8 mouse cellular contexts compared by ENCODE assay signal in the genomic region with DNA sequence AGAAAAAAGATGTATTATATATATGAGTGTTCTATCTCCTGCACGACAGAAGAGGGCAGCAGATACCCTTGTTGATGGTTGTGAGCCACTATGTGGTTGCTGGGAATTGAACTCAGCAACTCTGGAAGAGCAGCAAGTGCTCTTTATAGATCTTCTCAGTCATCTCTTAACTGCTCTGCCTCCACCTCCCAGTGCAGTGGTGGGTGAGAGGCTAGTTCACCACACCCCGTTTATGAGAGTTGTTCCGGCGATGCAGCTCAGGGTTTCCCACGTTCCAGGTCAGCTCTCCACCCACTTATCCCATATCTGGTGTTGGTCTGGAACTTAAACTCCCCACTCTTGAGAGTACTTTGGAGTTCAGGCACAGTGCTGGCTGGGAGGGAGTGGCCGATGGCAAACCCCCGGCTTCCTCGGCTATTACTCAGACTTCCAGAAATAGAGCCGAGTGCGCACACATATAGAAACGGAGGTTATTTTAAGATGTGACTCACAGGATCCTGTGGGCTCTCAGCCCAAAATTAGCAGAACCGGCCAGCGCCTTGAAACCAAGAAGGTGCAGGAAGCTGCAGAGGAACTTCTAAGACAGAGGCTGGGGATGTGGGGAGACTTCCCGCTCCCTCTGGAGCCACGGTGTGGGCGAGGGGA. TPM values are rescaled to one million over a fixed set of nuclear protein-coding genes. Genes with fewer than 3 reads are reported as not detected.
DNase-seq lines count a peak whose midpoint lies in the region; ATAC-seq and TF ChIP-seq lines count a peak whose summit lies in the region.

No protein-coding gene starts in this region.

- H3K27me3 ChIP-seq in C2C12 (ENCODE audit: control insufficient read depth, insufficient read depth, insufficient read length) (no peaks in the 10 kb centered on the region), myocyte (ENCODE audit: control insufficient read depth, insufficient read depth, insufficient read length) (no peaks in the 10 kb centered on the region)
- no peaks in the 10 kb centered on the region for H3K27me3 ChIP-seq in embryonic facial prominence, embryonic 11.5 days (ENCODE audit: control insufficient read depth, insufficient read depth, low read length)
- H3K27me3 ChIP-seq in heart, adult 2 months (ENCODE audit: control insufficient read depth, insufficient read depth, low read length), result no peaks in the 10 kb centered on the region
- no peaks in the 10 kb centered on the region for H3K27me3 ChIP-seq in liver, embryonic 13.5 days

- no peak for ATAC-seq in embryonic facial prominence, embryonic 11.5 days (replicated peaks; ENCODE audit: insufficient number of reproducible peaks, low FRiP score, low TSS enrichment, low read depth)
- ATAC-seq in liver, embryonic 13.5 days (ENCODE audit: low read depth), result no peak

- H3K4me3 ChIP-seq in C2C12 (ENCODE audit: insufficient read depth, poor library complexity, severe bottlenecking), result no peak overlapping the region
- H3K4me3 ChIP-seq in embryonic facial prominence, embryonic 11.5 days (ENCODE audit: low read depth, low read length), result no peak overlapping the region
- H3K4me3 ChIP-seq in heart, adult 2 months, result peak overlapping the region; percentile 53
- H3K4me3 ChIP-seq in liver, embryonic 13.5 days (replicated peaks), result peak overlapping the region; percentile 48
- H3K4me3 ChIP-seq in myocyte, result peak overlapping the region; percentile 4

- H3K4me2 ChIP-seq in embryonic facial prominence, embryonic 11.5 days (ENCODE audit: low read depth, low read length), result peak overlapping the region; percentile 36; the same call in 1 of the 2 replicates
- H3K4me2 ChIP-seq in liver, embryonic 13.5 days, result peak overlapping the region; percentile 80
- H3K4me2 ChIP-seq in myocyte (ENCODE audit: low read depth), result peak overlapping the region; percentile 94

- H3K79me2 ChIP-seq in C2C12 (ENCODE audit: control insufficient read depth, insufficient read depth) (peaks cover 13% of the 10 kb centered on the region), myocyte (ENCODE audit: control insufficient read depth, insufficient read depth) (peaks cover 9% of the 10 kb centered on the region)
- peaks cover 5% of the 10 kb centered on the region for H3K79me2 ChIP-seq in heart, adult 2 months (replicated peaks; ENCODE audit: control insufficient read depth, insufficient read depth, low read length)

- no peaks in the 10 kb centered on the region for H3K9me3 ChIP-seq in embryonic facial prominence, embryonic 11.5 days (replicated peaks; ENCODE audit: control insufficient read depth, low read length)
- no peaks in the 10 kb centered on the region for H3K9me3 ChIP-seq in liver, embryonic 13.5 days (replicated peaks)

- DNase-seq in NIH3T3 (ENCODE audit: low read depth), result peak; percentile 98
- DNase-seq in embryonic facial prominence, embryonic 11.5 days (ENCODE audit: low spot score), result no peak
- DNase-seq in heart, adult 2 months, result peak; percentile 72 to 88
- peak; percentile 70 for DNase-seq in kidney, adult 11 months
- peak; percentile 38 for DNase-seq in liver, embryonic 13.5 days
- DNase-seq in yolk sac, embryonic 10.5 days (ENCODE audit: low spot score), result peak; percentile 20

- peak; percentile 66 for TF ChIP-seq POLR2A in heart, adult 2 months (IDR thresholded peaks at IDR 0.05; ENCODE audit: insufficient read depth, low read depth, low read length)
- no peak for TF ChIP-seq POLR2A in myocyte (IDR thresholded peaks at IDR 0.05; ENCODE audit: insufficient read length, low read depth)

- peaks cover 3% of the 10 kb centered on the region; the same call in 1 of the 2 replicates for H3K4me1 ChIP-seq in embryonic facial prominence, embryonic 11.5 days (ENCODE audit: control insufficient read depth, insufficient read depth, low read length)
- peaks cover 11% of the 10 kb centered on the region for H3K4me1 ChIP-seq in heart, adult 2 months (ENCODE audit: control insufficient read depth, insufficient read depth, low read length)
- peaks cover 45% of the 10 kb centered on the region for H3K4me1 ChIP-seq in liver, embryonic 13.5 days (replicated peaks)

- intact Hi-C loops in heart, adult 2 months (cut with DNase I), result loop anchor here (1.0 to 2.0 kb wide), 2 partner anchors 23 to 67 kb away; no protein-coding TSS in a partner anchor

- H3K9ac ChIP-seq in embryonic facial prominence, embryonic 11.5 days (replicated peaks; ENCODE audit: low read length), result no peak overlapping the region
- peak overlapping the region; percentile 46 for H3K9ac ChIP-seq in heart, adult 2 months (ENCODE audit: low read depth, low read length)
- peak overlapping the region; percentile 60 for H3K9ac ChIP-seq in liver, embryonic 13.5 days

- 18% methylated on average over 16 of the region's 16 CpGs for WGBS in embryonic facial prominence, embryonic 11.5 days
- under 1% methylated on average over 16 of the region's 16 CpGs for WGBS in heart, adult 2 months
- WGBS in liver, embryonic 13.5 days (ENCODE audit: insufficient replicate concordance), result 3% methylated on average over 16 of the region's 16 CpGs

- H3K27ac ChIP-seq in embryonic facial prominence, embryonic 11.5 days (replicated peaks; ENCODE audit: low read depth, low read length), result no peak overlapping the region
- peak overlapping the region; percentile 98 for H3K27ac ChIP-seq in heart, adult 2 months
- H3K27ac ChIP-seq in liver, embryonic 13.5 days, result peak overlapping the region; percentile 68

- H3K36me3 ChIP-seq in C2C12 (ENCODE audit: control insufficient read depth, insufficient read depth) (no peaks in the 10 kb centered on the region), myocyte (ENCODE audit: control insufficient read depth, insufficient read depth) (no peaks in the 10 kb centered on the region)
- no peaks in the 10 kb centered on the region for H3K36me3 ChIP-seq in embryonic facial prominence, embryonic 11.5 days (replicated peaks; ENCODE audit: control insufficient read depth, insufficient read depth, low read depth, low read length)
- no peaks in the 10 kb centered on the region; the same call in 1 of the 2 replicates for H3K36me3 ChIP-seq in heart, adult 2 months (ENCODE audit: control insufficient read depth, insufficient read depth, low read length)
- H3K36me3 ChIP-seq in liver, embryonic 13.5 days, result no peaks in the 10 kb centered on the region

- H3ac ChIP-seq in C2C12 (ENCODE audit: control insufficient read depth, insufficient read length, low read depth) (no peak overlapping the region), myocyte (ENCODE audit: control insufficient read depth, insufficient read length) (no peak overlapping the region)

- H3K79me3 ChIP-seq in C2C12 (ENCODE audit: low read depth), result peaks cover 9% of the 10 kb centered on the region

- TF ChIP-seq EP300 in heart, adult 2 months (IDR thresholded peaks at IDR 0.05; ENCODE audit: insufficient read depth, low read depth, low read length), result peak; percentile 25; the same call in 1 of the 2 replicates

- no peak for TF ChIP-seq CTCF in C2C12 (IDR thresholded peaks at IDR 0.05; ENCODE audit: control insufficient read depth, insufficient read depth, insufficient read length)
- TF ChIP-seq CTCF in heart, adult 2 months (IDR thresholded peaks at IDR 0.05), result peak; percentile 74

TF ChIP-seq in C2C12, 6 proteins besides CTCF, POLR2A, EP300 and RAD21:
- peak; percentile 89 for TF ChIP-seq FOSL1 (IDR thresholded peaks at IDR 0.05; ENCODE audit: insufficient read depth, low read length, poor library complexity, severe bottlenecking)
- TF ChIP-seq MYOD1 (IDR thresholded peaks at IDR 0.05; ENCODE audit: control insufficient read depth, insufficient read length, low read depth), result no peak

TF ChIP-seq in myocyte, 11 proteins besides CTCF, POLR2A, EP300 and RAD21:
- peak; percentile 41 for TF ChIP-seq SRF (IDR thresholded peaks at IDR 0.05; ENCODE audit: control insufficient read depth, insufficient read length, low read depth)
- peak in 1 of 3 experiments; percentile 11 for TF ChIP-seq MYOG (IDR thresholded peaks at IDR 0.05; ENCODE audit: control insufficient read depth in 1 of 3, insufficient read depth in 1 of 3, insufficient read length in 2 of 3, low read depth in 2 of 3)
- TF ChIP-seq MAX (IDR thresholded peaks at IDR 0.05; ENCODE audit: low read depth), result no peak
TF ChIP-seq in myocyte: peak in this region for 2.

RNA-seq across cellular contexts. Expression of gene Dot1l, which starts 3.7 kb away (rescaled TPM):
- polyA plus RNA-seq in C2C12 (2012; fragmentation: generic; extraction: Trizol), result 19.1 TPM
- 13.8 and 16.6 TPM in 2 replicates for polyA plus RNA-seq in embryonic facial prominence, embryonic 11.5 days (2014; fragmentation: Nextera tagmentation; extraction: Ambion mirVana)
- 10 to 100 TPM; 18.8 to 19.6 TPM for total RNA-seq in heart, adult 2 months (2021)
- polyA plus RNA-seq in heart, adult 2 months (2012; rRNA removed), result 35.0 and 39.6 TPM in 2 replicates
- 7.4 and 7.8 TPM in 2 replicates for polyA plus RNA-seq in liver, embryonic 13.5 days (2015; fragmentation: Nextera tagmentation; extraction: Ambion mirVana)
- 20.6 TPM for polyA plus RNA-seq in myocyte (2012; fragmentation: generic; extraction: Trizol)

RNA-seq across cellular contexts. Expression of gene Ap3d1, which starts 9.2 kb away (rescaled TPM):
- polyA plus RNA-seq in C2C12 (2012; fragmentation: generic; extraction: Trizol), result 51.3 TPM
- 57.6 and 61.0 TPM in 2 replicates for polyA plus RNA-seq in embryonic facial prominence, embryonic 11.5 days (2014; fragmentation: Nextera tagmentation; extraction: Ambion mirVana)
- 10 to 100 TPM; 40.2 to 42.6 TPM for total RNA-seq in heart, adult 2 months (2021)
- 52.9 and 66.5 TPM in 2 replicates for polyA plus RNA-seq in heart, adult 2 months (2012; rRNA removed)
- polyA plus RNA-seq in liver, embryonic 13.5 days (2015; fragmentation: Nextera tagmentation; extraction: Ambion mirVana), result 24.9 and 25.6 TPM in 2 replicates
- polyA plus RNA-seq in myocyte (2012; fragmentation: generic; extraction: Trizol), result 68.0 TPM

RNA-seq across cellular contexts. Expression of gene Sf3a2, which starts 46.7 kb away (rescaled TPM):
- polyA plus RNA-seq in C2C12 (2012; fragmentation: generic; extraction: Trizol) (106 TPM), myocyte (2012; fragmentation: generic; extraction: Trizol) (93.1 TPM)
- 92.6 and 93.9 TPM in 2 replicates for polyA plus RNA-seq in embryonic facial prominence, embryonic 11.5 days (2014; fragmentation: Nextera tagmentation; extraction: Ambion mirVana)
- total RNA-seq in heart, adult 2 months (2021), result 10 to 100 TPM; 27.3 to 30.4 TPM
- 18.4 and 19.7 TPM in 2 replicates for polyA plus RNA-seq in heart, adult 2 months (2012; rRNA removed)
- polyA plus RNA-seq in liver, embryonic 13.5 days (2015; fragmentation: Nextera tagmentation; extraction: Ambion mirVana), result 35.7 and 48.5 TPM in 2 replicates

RNA-seq across cellular contexts. Expression of gene Plekhj1, which starts 47.1 kb away (rescaled TPM):
- polyA plus RNA-seq in C2C12 (2012; fragmentation: generic; extraction: Trizol) (74.8 TPM), myocyte (2012; fragmentation: generic; extraction: Trizol) (69.6 TPM)
- polyA plus RNA-seq in embryonic facial prominence, embryonic 11.5 days (2014; fragmentation: Nextera tagmentation; extraction: Ambion mirVana), result 119 and 137 TPM in 2 replicates
- total RNA-seq in heart, adult 2 months (2021), result 10 to 100 TPM; 29.7 to 33.0 TPM
- polyA plus RNA-seq in heart, adult 2 months (2012; rRNA removed), result 28.9 and 33.2 TPM in 2 replicates
- 97.5 and 105 TPM in 2 replicates for polyA plus RNA-seq in liver, embryonic 13.5 days (2015; fragmentation: Nextera tagmentation; extraction: Ambion mirVana)

RNA-seq across cellular contexts. Expression of gene Izumo4, which starts 49.3 kb away (rescaled TPM):
- polyA plus RNA-seq in C2C12 (2012; fragmentation: generic; extraction: Trizol) (0.43 TPM), myocyte (2012; fragmentation: generic; extraction: Trizol) (1.9 TPM)
- polyA plus RNA-seq in embryonic facial prominence, embryonic 11.5 days (2014; fragmentation: Nextera tagmentation; extraction: Ambion mirVana), result 4.8 and 7.6 TPM in 2 replicates
- total RNA-seq in heart, adult 2 months (2021), result 1 to 10 TPM; 3.4 to 3.8 TPM
- polyA plus RNA-seq in heart, adult 2 months (2012; rRNA removed), result 13.3 and 15.6 TPM in 2 replicates
- 6.1 and 7.5 TPM in 2 replicates for polyA plus RNA-seq in liver, embryonic 13.5 days (2015; fragmentation: Nextera tagmentation; extraction: Ambion mirVana)

Comparison
In these comparisons a context has a peak if more than half of its experiments do, and no peak if none do; other contexts are left out.
1. H3K4me3 ChIP-seq: peak in heart, adult 2 months (single experiment), liver, embryonic 13.5 days (single experiment) and myocyte (single experiment); none in C2C12 (single experiment) and embryonic facial prominence, embryonic 11.5 days (single experiment).
2. H3K4me2 ChIP-seq: peak in every context shown above with its lines; median percentile 94 in myocyte; 80 in liver, embryonic 13.5 days; 36 in embryonic facial prominence, embryonic 11.5 days.